Mouse (Mus musculus): ENCODE measurements around the gene Grhpr. TPM values are rescaled to one million over a fixed set of nuclear protein-coding genes. Genes with fewer than 3 reads are reported as not detected.
"Not testable (repeated sequence)": the region's sequence is repeated elsewhere in the genome, so short reads cannot be mapped to it uniquely, and the experiment has no call there.

Gene Grhpr
- total and polyA plus RNA-seq, 2 experiments from 2014 or later: 18.2 to 31.1 TPM

GRCm38 (mm10) chr4:44983131-44983740 lies 2.0 kb downstream of the Grhpr start:
- Histone ChIP-seq H3K9ac (replicated peaks; ENCODE audit: low read length, poor library complexity, severe bottlenecking) (no peak overlapping the region), H3K4me1 (ENCODE audit: insufficient read depth, low read length) (no peaks in the 10 kb centered on the region), H3K4me3 (ENCODE audit: low read depth, low read length) (no peak overlapping the region), H3K27me3 (ENCODE audit: insufficient read depth, low read length) (no peaks in the 10 kb centered on the region), H3K9me3 (ENCODE audit: low read length) (no peaks in the 10 kb centered on the region), H3K4me2 (ENCODE audit: low read depth, low read length, poor library complexity, severe bottlenecking) (no peak overlapping the region), H3K36me3 (ENCODE audit: insufficient read depth, low read length) (0 out of 2 replicates have a peak, but pooled peaks cover 5% of the 10 kb centered on the region), H3K27ac (ENCODE audit: low read depth, low read length) (no peak overlapping the region)
- DNase-seq (ENCODE audit: low spot score) (no peak), ATAC-seq (ENCODE audit: low FRiP score) (no peak)
- 89% methylated on average over 10 of the region's 10 CpGs for WGBS
- TF ChIP-seq CTCF (IDR thresholded peaks at IDR 0.05): no peak

GRCm38 (mm10) chr4:44990560-44990959 lies 9.4 kb downstream of the Grhpr start:
- Histone ChIP-seq H3K9ac (replicated peaks; ENCODE audit: low read length, poor library complexity, severe bottlenecking) (no peak overlapping the region), H3K9me3 (ENCODE audit: low read length) (no peaks in the 10 kb centered on the region), H3K36me3 (ENCODE audit: insufficient read depth, low read length) (peaks cover 24% of the 10 kb centered on the region), H3K4me1 (ENCODE audit: insufficient read depth, low read length) (no peaks in the 10 kb centered on the region), H3K27ac (ENCODE audit: low read depth, low read length) (no peak overlapping the region), H3K4me2 (ENCODE audit: low read depth, low read length, poor library complexity, severe bottlenecking) (no peak overlapping the region), H3K27me3 (ENCODE audit: insufficient read depth, low read length) (no peaks in the 10 kb centered on the region), H3K4me3 (ENCODE audit: low read depth, low read length) (no peak overlapping the region)
- ATAC-seq (ENCODE audit: low FRiP score): no peak
- DNase-seq (ENCODE audit: low spot score): no peak
- WGBS: 92% methylated on average over 5 of the region's 5 CpGs
- TF ChIP-seq CTCF (IDR thresholded peaks at IDR 0.05): no peak

GRCm38 (mm10) chr4:44992330-44992729 lies 11.1 kb downstream of the Grhpr start:
- H3K27ac ChIP-seq (ENCODE audit: low read depth, low read length); DNase-seq (ENCODE audit: low spot score); H3K4me3 ChIP-seq (ENCODE audit: low read depth, low read length); H3K9ac ChIP-seq (replicated peaks; ENCODE audit: low read length, poor library complexity, severe bottlenecking); ATAC-seq (ENCODE audit: low FRiP score); H3K9me3 ChIP-seq (ENCODE audit: low read length); H3K27me3 ChIP-seq (ENCODE audit: insufficient read depth, low read length); H3K4me1 ChIP-seq (ENCODE audit: insufficient read depth, low read length); H3K4me2 ChIP-seq (ENCODE audit: low read depth, low read length, poor library complexity, severe bottlenecking): not testable (repeated sequence)
- WGBS: 93% methylated on average over 11 of the region's 11 CpGs
- H3K36me3 ChIP-seq (ENCODE audit: insufficient read depth, low read length): peaks cover 21% of the 10 kb centered on the region

GRCm38 (mm10) chr4:44993179-44993578 lies 12.0 kb downstream of the Grhpr start:
- WGBS: 89% methylated on average over 14 of the region's 14 CpGs
- DNase-seq (ENCODE audit: low spot score): not testable (repeated sequence)

GRCm38 (mm10) chr4:44993847-44994246 lies 12.7 kb downstream of the Grhpr start:
- no peak for TF ChIP-seq CTCF (IDR thresholded peaks at IDR 0.05)
- DNase-seq (ENCODE audit: low spot score) (no peak), ATAC-seq (ENCODE audit: low FRiP score) (no peak)
- Histone ChIP-seq H3K27ac (ENCODE audit: low read depth, low read length) (no peak overlapping the region), H3K9me3 (ENCODE audit: low read length) (no peaks in the 10 kb centered on the region), H3K9ac (replicated peaks; ENCODE audit: low read length, poor library complexity, severe bottlenecking) (no peak overlapping the region), H3K4me3 (ENCODE audit: low read depth, low read length) (no peak overlapping the region), H3K36me3 (ENCODE audit: insufficient read depth, low read length) (peaks cover 21% of the 10 kb centered on the region), H3K27me3 (ENCODE audit: insufficient read depth, low read length) (no peaks in the 10 kb centered on the region), H3K4me1 (ENCODE audit: insufficient read depth, low read length) (peaks cover 4% of the 10 kb centered on the region; the same call in 1 of the 2 replicates), H3K4me2 (ENCODE audit: low read depth, low read length, poor library complexity, severe bottlenecking) (no peak overlapping the region)
- WGBS: 93% methylated on average over 9 of the region's 9 CpGs

More at GRCm38 (mm10) chr4:44993179-44993578, 12.0 kb downstream of the Grhpr start:
- H3K36me3 ChIP-seq (ENCODE audit: insufficient read depth, low read length): peaks cover 21% of the 10 kb centered on the region
- H3K27ac ChIP-seq (ENCODE audit: low read depth, low read length); H3K4me3 ChIP-seq (ENCODE audit: low read depth, low read length); H3K9me3 ChIP-seq (ENCODE audit: low read length); H3K4me2 ChIP-seq (ENCODE audit: low read depth, low read length, poor library complexity, severe bottlenecking); ATAC-seq (ENCODE audit: low FRiP score); H3K27me3 ChIP-seq (ENCODE audit: insufficient read depth, low read length); H3K9ac ChIP-seq (replicated peaks; ENCODE audit: low read length, poor library complexity, severe bottlenecking); H3K4me1 ChIP-seq (ENCODE audit: insufficient read depth, low read length): not testable (repeated sequence)

- Histone ChIP-seq H3K4me1 (ENCODE audit: insufficient read depth, low read length) (peaks cover 4% of the 10 kb centered on the region; the same call in 1 of the 2 replicates), H3K36me3 (ENCODE audit: insufficient read depth, low read length) (peaks cover 21% of the 10 kb centered on the region), H3K4me2 (ENCODE audit: low read depth, low read length, poor library complexity, severe bottlenecking) (no peak overlapping the region), H3K4me3 (ENCODE audit: low read depth, low read length) (no peak overlapping the region), H3K27me3 (ENCODE audit: insufficient read depth, low read length) (no peaks in the 10 kb centered on the region), H3K9me3 (ENCODE audit: low read length) (no peaks in the 10 kb centered on the region), H3K9ac (replicated peaks; ENCODE audit: low read length, poor library complexity, severe bottlenecking) (no peak overlapping the region), H3K27ac (ENCODE audit: low read depth, low read length) (no peak overlapping the region)
- TF ChIP-seq CTCF (IDR thresholded peaks at IDR 0.05): no peak
- no peak for DNase-seq (ENCODE audit: low spot score)
- 82% methylated on average over 18 of the region's 18 CpGs for WGBS
- ATAC-seq (ENCODE audit: low FRiP score): no peak
Measured at GRCm38 (mm10) chr4:44994776-44995175, 13.6 kb downstream of the Grhpr start.

Measured in midbrain, postnatal 0 days (tissue).